Mouse (Mus musculus): ENCODE data around the gene Zfp2. TPM values are rescaled to one million over a fixed set of nuclear protein-coding genes. Genes with fewer than 3 reads are reported as not detected.
A peak's percentile ranks its signal among the peaks of the same experiment; 100 is the strongest.

Zfp2 gene
- 10 to 100 TPM; 23.8 to 24.8 TPM for total RNA-seq (2021)
- long read RNA-seq, experiment 1, partial matches to known transcripts, result 3 of 29 reads
- long read RNA-seq, experiment 1, other reads (novel, unspliced or antisense), result 24 of 29 reads
- long read RNA-seq, experiment 2, partial matches to known transcripts, result 1 of 12 reads
- long read RNA-seq, experiment 2, other reads (novel, unspliced or antisense), result 10 of 12 reads

- peak within 1 kb of the TSS; percentile 94 for H3K4me3 ChIP-seq
- peak within 1 kb of the TSS; percentile 96 for H3K27ac ChIP-seq
- peak; percentile 82 for TF ChIP-seq CTCF (IDR thresholded peaks at IDR 0.05)
- peak; percentile 90 to 91 for DNase-seq (ENCODE audit: extremely low spot score in 1 of 2, low spot score in 2 of 2)
- intact Hi-C loops (cut with DNase I), result loop anchor here (1.0 to 5.0 kb wide), 4 partner anchors 16 to 88 kb away; partner anchors contain the start of genes Zfp354b, Zfp354c, Zfp454 and Zfp879
Measured at GRCm38 (mm10) chr11:50915671-50916320, at the start of gene Zfp2. Zfp2 (minus strand) TSS chr11:50916165.

DNA sequence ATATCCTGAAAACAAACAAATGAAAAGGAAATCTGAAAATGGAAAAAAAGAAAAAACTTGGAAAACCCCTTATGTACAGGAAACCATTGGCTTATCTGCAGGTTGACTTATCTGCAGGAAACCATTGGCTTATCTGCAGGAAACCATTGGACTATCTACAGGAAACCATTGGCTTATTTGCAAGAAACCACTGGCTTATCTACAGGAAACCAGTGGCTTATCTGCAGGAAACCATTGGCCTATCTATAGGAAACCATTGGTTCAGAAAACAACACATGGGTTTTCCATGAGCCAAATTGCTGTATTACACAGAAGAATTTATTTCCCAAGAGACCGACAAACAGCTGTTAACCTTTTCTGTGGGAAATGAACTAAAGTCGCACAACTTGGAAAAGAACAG lies 48.9 kb upstream of the Zfp2 start:
- DNase-seq (ENCODE audit: extremely low spot score in 1 of 2, low spot score in 2 of 2), result no peak
- Histone ChIP-seq H3K4me3 (no peak overlapping the region), H3K27ac (no peak overlapping the region)
- intact Hi-C loops (cut with DNase I), result no loop called here
- no peak for TF ChIP-seq CTCF (IDR thresholded peaks at IDR 0.05)

DNA sequence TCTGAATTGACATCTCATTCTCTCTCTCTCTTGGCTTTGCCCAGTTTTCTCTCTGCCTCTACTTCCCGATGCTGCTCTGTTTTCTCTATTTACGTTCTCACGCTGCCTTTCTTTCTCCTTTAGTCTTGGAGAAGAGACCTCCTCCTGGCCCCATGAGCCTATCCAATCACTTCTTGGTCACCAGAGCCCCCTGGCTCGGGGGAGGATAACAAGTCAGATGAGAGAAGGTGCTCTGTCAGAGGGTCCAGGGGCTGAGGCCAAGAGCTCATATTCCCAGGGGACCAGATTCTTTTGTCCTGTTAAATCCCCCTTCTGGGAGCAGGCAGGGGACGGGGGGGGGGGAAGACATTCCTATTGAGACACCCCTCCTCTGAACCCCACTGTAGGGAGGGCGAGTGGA lies 37.7 kb upstream of the Zfp2 start, which contains the start of gene Prop1:
TSS of gene Prop1 (minus strand) at position 101 of the 400 bp plus-strand sequence.
- H3K27ac ChIP-seq, result no peak within 1 kb of the TSS
- H3K4me3 ChIP-seq, result no peak within 1 kb of the TSS
- no peak for TF ChIP-seq CTCF (IDR thresholded peaks at IDR 0.05)
- no peak for DNase-seq (ENCODE audit: extremely low spot score in 1 of 2, low spot score in 2 of 2)
- intact Hi-C loops (cut with DNase I), result no loop called here

DNA sequence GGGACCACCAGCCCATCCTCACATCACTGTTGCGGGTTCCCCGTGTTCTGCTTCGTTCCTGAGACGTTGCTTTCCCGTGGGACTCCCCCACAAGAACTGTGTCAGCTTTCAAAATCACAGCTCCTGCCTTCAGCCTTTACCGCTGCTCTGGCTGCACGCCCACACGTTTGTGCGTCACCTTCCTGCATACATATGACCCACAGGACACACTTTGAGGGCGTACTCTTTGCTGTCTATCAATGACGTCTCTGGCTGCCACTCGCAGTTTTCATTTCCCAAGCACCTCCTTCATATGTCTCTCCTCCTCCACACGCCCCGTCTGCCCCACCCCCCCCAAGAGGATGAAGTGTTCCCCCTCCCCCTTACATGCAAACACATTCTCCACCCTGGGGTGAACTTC lies 36.3 kb upstream of the Zfp2 start:
- no peak for TF ChIP-seq CTCF (IDR thresholded peaks at IDR 0.05)
- Histone ChIP-seq H3K4me3 (no peak overlapping the region), H3K27ac (no peak overlapping the region)
- peak; percentile 22 to 57 for DNase-seq (ENCODE audit: extremely low spot score in 1 of 2, low spot score in 2 of 2)
- intact Hi-C loops (cut with DNase I), result no loop called here

DNA sequence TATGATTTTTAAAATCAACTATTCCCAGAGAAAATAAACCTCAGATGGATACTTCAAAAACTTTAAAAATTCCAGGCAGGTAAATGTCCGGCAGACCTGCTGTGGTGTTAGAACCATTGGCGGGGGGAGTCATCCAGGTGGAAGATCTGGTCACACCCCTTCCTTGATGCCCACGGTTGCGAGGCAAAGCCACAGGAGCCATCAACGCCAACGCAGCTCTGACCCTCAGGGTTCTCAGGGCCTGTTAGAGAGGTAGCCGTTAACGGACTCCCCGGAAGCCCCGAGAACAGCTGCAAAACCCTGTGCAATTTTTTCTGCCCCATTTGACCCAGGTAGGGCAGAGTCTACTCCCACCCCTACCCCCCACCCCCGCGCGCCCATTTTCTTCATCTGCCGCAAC lies 27.5 kb upstream of the Zfp2 start, which contains the start of gene 4933414I15Rik:
TSS of gene 4933414I15Rik (minus strand) at position 260 of the 400 bp plus-strand sequence.
- no peak for DNase-seq (ENCODE audit: extremely low spot score in 1 of 2, low spot score in 2 of 2)
- no peak for TF ChIP-seq CTCF (IDR thresholded peaks at IDR 0.05)
- H3K27ac ChIP-seq, result no peak within 1 kb of the TSS
- no peak within 1 kb of the TSS for H3K4me3 ChIP-seq
- intact Hi-C loops (cut with DNase I), result loop anchor here (5.0 kb wide), 1 partner anchor 594 kb away; no protein-coding TSS in a partner anchor

GRCm38 (mm10) chr11:50942386-50942785 lies 26.4 kb upstream of the Zfp2 start:
- H3K27ac ChIP-seq, result no peak overlapping the region
- TF ChIP-seq CTCF (IDR thresholded peaks at IDR 0.05), result no peak
- intact Hi-C loops (cut with DNase I), result loop anchor here (5.0 kb wide), 1 partner anchor 595 kb away; no protein-coding TSS in a partner anchor
- no peak for DNase-seq (ENCODE audit: extremely low spot score in 1 of 2, low spot score in 2 of 2)
- no peak overlapping the region for H3K4me3 ChIP-seq

GRCm38 (mm10) chr11:50939621-50940366 lies 23.8 kb upstream of the Zfp2 start:
- intact Hi-C loops (cut with DNase I), result loop anchor here (1.0 to 5.0 kb wide), 3 partner anchors 94 to 598 kb away; no protein-coding TSS in a partner anchor
- no peak overlapping the region for H3K27ac ChIP-seq
- TF ChIP-seq CTCF (IDR thresholded peaks at IDR 0.05), result peak; percentile 84
- DNase-seq (ENCODE audit: extremely low spot score in 1 of 2, low spot score in 2 of 2), result no peak
- H3K4me3 ChIP-seq, result no peak overlapping the region

- no peak for DNase-seq (ENCODE audit: extremely low spot score in 1 of 2, low spot score in 2 of 2)
- Histone ChIP-seq H3K27ac (no peak overlapping the region), H3K4me3 (no peak overlapping the region)
- intact Hi-C loops (cut with DNase I), result no loop called here
- TF ChIP-seq CTCF (IDR thresholded peaks at IDR 0.05), result no peak
Measured at GRCm38 (mm10) chr11:50938435-50938834, 22.5 kb upstream of the Zfp2 start.

GRCm38 (mm10) chr11:50932040-50932439 lies 16.1 kb upstream of the Zfp2 start:
- Histone ChIP-seq H3K4me3 (peak overlapping the region; percentile 67), H3K27ac (peak overlapping the region; percentile 94)
- no peak for TF ChIP-seq CTCF (IDR thresholded peaks at IDR 0.05)
- intact Hi-C loops (cut with DNase I), result loop anchor here (5.0 kb wide), 2 partner anchors 45 to 105 kb away; partner anchors contain the start of genes Zfp354c and Zfp454
- DNase-seq (ENCODE audit: extremely low spot score in 1 of 2, low spot score in 2 of 2), result no peak

- intact Hi-C loops (cut with DNase I), result loop anchor here (1.0 to 5.0 kb wide), 4 partner anchors 15 to 131 kb away; partner anchors contain the start of genes Zfp2, Zfp354c and Zfp454
Measured at GRCm38 (mm10) chr11:50931451-50931866, 15.5 kb upstream of the Zfp2 start, which contains the start of gene Zfp354b. Zfp354b (minus strand) TSS chr11:50931633.

GRCm38 (mm10) chr11:50931021-50931420 lies 15.1 kb upstream of the Zfp2 start:
- intact Hi-C loops (cut with DNase I), result loop anchor here (1.0 to 5.0 kb wide), 4 partner anchors 15 to 132 kb away; partner anchors contain the start of genes Zfp2, Zfp354c and Zfp454
- H3K4me3 ChIP-seq, result peak overlapping the region; percentile 67
- H3K27ac ChIP-seq, result peak overlapping the region; percentile 94
- TF ChIP-seq CTCF (IDR thresholded peaks at IDR 0.05), result no peak
- no peak for DNase-seq (ENCODE audit: extremely low spot score in 1 of 2, low spot score in 2 of 2)

More at GRCm38 (mm10) chr11:50931451-50931866, 15.5 kb upstream of the Zfp2 start, which contains the start of gene Zfp354b:
- DNase-seq (ENCODE audit: extremely low spot score in 1 of 2, low spot score in 2 of 2), result peak; percentile 75 to 85
- Histone ChIP-seq H3K4me3 (peak within 1 kb of the TSS; percentile 67), H3K27ac (peak within 1 kb of the TSS; percentile 94)
- TF ChIP-seq CTCF (IDR thresholded peaks at IDR 0.05), result no peak

All from left cerebral cortex, adult 2 months (tissue).